Mouse (Mus musculus): ENCODE data around the gene Cmtm5.
"Not testable (repeated sequence)": the region's sequence is repeated elsewhere in the genome, so short reads cannot be mapped to it uniquely, and the experiment has no call there.

Cmtm5 gene

GRCm38 (mm10) chr14:54959853-54960613 is 24.0 kb downstream of the Cmtm5 start:
- not testable (repeated sequence) for DNase-seq (ENCODE audit: low read depth)

GRCm38 (mm10) chr14:54960769-54961168 is 24.7 kb downstream of the Cmtm5 start:
- no peak for DNase-seq (ENCODE audit: low read depth)

- no peak for DNase-seq (ENCODE audit: low read depth)
Measured at GRCm38 (mm10) chr14:54961487-54961886, 25.4 kb downstream of the Cmtm5 start.

- DNase-seq (ENCODE audit: low read depth): no peak
Measured at GRCm38 (mm10) chr14:54962714-54963113, 26.7 kb downstream of the Cmtm5 start.

GRCm38 (mm10) chr14:54963727-54964126 is 27.7 kb downstream of the Cmtm5 start:
- DNase-seq (ENCODE audit: low read depth): no peak

- DNase-seq (ENCODE audit: low read depth): no peak
Measured at GRCm38 (mm10) chr14:54965044-54965443, 29.0 kb downstream of the Cmtm5 start.

GRCm38 (mm10) chr14:54965631-54966030 is 29.6 kb downstream of the Cmtm5 start:
- no peak for DNase-seq (ENCODE audit: low read depth)

- DNase-seq (ENCODE audit: low read depth): no peak
Measured at GRCm38 (mm10) chr14:54966320-54966977, 30.4 kb downstream of the Cmtm5 start, which contains the start of gene Myh6. Gene Myh6 (minus strand): TSS chr14:54966927.

GRCm38 (mm10) chr14:54967874-54968273 is 31.8 kb downstream of the Cmtm5 start:
- no peak for DNase-seq (ENCODE audit: low read depth)

GRCm38 (mm10) chr14:54968344-54968743 is 32.3 kb downstream of the Cmtm5 start:
- DNase-seq (ENCODE audit: low read depth): no peak

GRCm38 (mm10) chr14:54972786-54973185 is 36.7 kb downstream of the Cmtm5 start:
- DNase-seq (ENCODE audit: low read depth): not testable (repeated sequence)

GRCm38 (mm10) chr14:54974068-54974791 is 38.2 kb downstream of the Cmtm5 start:
- DNase-seq (ENCODE audit: low read depth): no peak

GRCm38 (mm10) chr14:54976633-54977032 is 40.6 kb downstream of the Cmtm5 start, which contains the start of gene Gm17428:
Gene Gm17428 (plus strand): TSS chr14:54976933.
- DNase-seq (ENCODE audit: low read depth): no peak

- DNase-seq (ENCODE audit: low read depth): no peak
Measured at GRCm38 (mm10) chr14:54978664-54979063, 42.6 kb downstream of the Cmtm5 start.

GRCm38 (mm10) chr14:54981934-54982333 is 45.9 kb downstream of the Cmtm5 start:
- no peak for DNase-seq (ENCODE audit: low read depth)

- DNase-seq (ENCODE audit: low read depth): not testable (repeated sequence)
Measured at GRCm38 (mm10) chr14:54988350-54988874, 52.4 kb downstream of the Cmtm5 start.
